Mouse (Mus musculus) CH12.LX (cell line): ENCODE measurements at regions not wholly inside any gene's neighbourhood (a gene's known extent, or its start where the extent isn't known, plus 50 kb on each side); places are given as distances from the start of the nearest gene placed in this dataset.
A peak's percentile ranks its signal among the peaks of the same experiment; 100 is the strongest.

Source experiments
- DNase-seq: peaks from one replicate; pipeline ENCODE4 v3.0.0-alpha.2; 2013; ENCODE audit errors: extremely low read depth
- H3K27ac ChIP-seq: 2 replicates; pipeline ENCODE4 v1.5.1; 2012; ENCODE audit warnings: low read depth, mild to moderate bottlenecking, control low read depth, moderate library complexity; ENCODE audit not compliant: insufficient read depth
- H3K27me3 ChIP-seq: replicated peaks from 2 replicates; pipeline ENCODE3; 2012; ENCODE audit warnings: inconsistent platforms
- H3K36me3 ChIP-seq, 2 experiments: replicated peaks in 1 of 2; 2 replicates each; pipeline versions ENCODE3 to v1.6.1; 2012; ENCODE audit warnings: inconsistent platforms in 1 of 2, low read length in 1 of 2, mild to moderate bottlenecking in 1 of 2, mixed read lengths in 1 of 2, moderate library complexity in 1 of 2; ENCODE audit not compliant: control insufficient read depth in 1 of 2, insufficient read depth in 1 of 2
- H3K4me1 ChIP-seq, 2 experiments: 2 replicates each; pipeline ENCODE4 v1.6.1; 2012; ENCODE audit warnings: inconsistent platforms in 1 of 2, moderate library complexity in 1 of 2; ENCODE audit not compliant: insufficient read depth in 2 of 2, control insufficient read depth in 1 of 2
- H3K4me2 ChIP-seq: 2 replicates; pipeline ENCODE4 v1.6.1; 2012; ENCODE audit warnings: low read depth, mild to moderate bottlenecking, control low read depth; ENCODE audit not compliant: poor library complexity, insufficient read depth, severe bottlenecking
- H3K4me3 ChIP-seq, 3 experiments: fragments of 150-350 bp in 1 of 3; sonication (generic) in 1 of 3; replicated peaks in 1 of 3; 2 replicates each; pipeline versions ENCODE3 to v1.5.1; 2011 to 2012; ENCODE audit warnings: low read depth in 2 of 3, low read length in 2 of 3, mild to moderate bottlenecking in 2 of 3, moderate library complexity in 2 of 3, control low read depth in 1 of 3, improper control_type of control experiment in 1 of 3, inconsistent platforms in 1 of 3, mixed read lengths in 1 of 3; ENCODE audit not compliant: poor library complexity in 1 of 3
- H3K79me2 ChIP-seq: replicated peaks from 2 replicates; pipeline ENCODE4 v1.6.1; 2012; ENCODE audit warnings: mild to moderate bottlenecking, moderate library complexity; ENCODE audit not compliant: control insufficient read depth, poor library complexity, insufficient read depth, severe bottlenecking; ENCODE audit errors: extremely low read depth
- H3K9ac ChIP-seq: 2 replicates; pipeline ENCODE4 v1.6.1; 2012; ENCODE audit warnings: low read depth, mild to moderate bottlenecking, control low read depth, moderate library complexity; ENCODE audit not compliant: insufficient read depth
- H3K9me3 ChIP-seq: replicated peaks from 2 replicates; pipeline ENCODE3; 2012; ENCODE audit warnings: low read length, inconsistent platforms, mixed read lengths
- CHD1 ChIP-seq: IDR thresholded peaks from 2 replicates; pipeline ENCODE4 v1.6.1; 2012; ENCODE audit warnings: low read depth, low read length, improper control_type of control experiment, inconsistent platforms
- CHD2 ChIP-seq: IDR thresholded peaks from 2 replicates; pipeline ENCODE4 v1.6.1; 2011; ENCODE audit warnings: low read length, improper control_type of control experiment
- CTCF ChIP-seq, 2 experiments: IDR thresholded peaks in 1 of 2; conservative IDR thresholded peaks in 1 of 2; 2 replicates each; pipeline ENCODE4 v1.5.1; 2011 to 2012; ENCODE audit warnings: low read depth in 2 of 2, low read length in 2 of 2, improper control_type of control experiment in 1 of 2, inconsistent platforms in 1 of 2, mild to moderate bottlenecking in 1 of 2, moderate library complexity in 1 of 2
- E2F4 ChIP-seq: IDR thresholded peaks from 2 replicates; pipeline ENCODE4 v1.6.1; 2011; ENCODE audit warnings: low read depth, low read length, improper control_type of control experiment; ENCODE audit not compliant: insufficient replicate concordance
- ELF1 ChIP-seq: IDR thresholded peaks from 2 replicates; pipeline ENCODE4 v1.6.1; 2014; ENCODE audit warnings: low read depth, mild to moderate bottlenecking, inconsistent platforms, low read length, improper control_type of control experiment
- EP300 ChIP-seq: IDR thresholded peaks from 2 replicates; pipeline ENCODE4 v1.6.1; 2011; ENCODE audit warnings: low read length, improper control_type of control experiment
- HCFC1 ChIP-seq: IDR thresholded peaks from 2 replicates; pipeline ENCODE4 v1.6.1; 2012; ENCODE audit warnings: low read depth, mild to moderate bottlenecking, inconsistent platforms, low read length, improper control_type of control experiment
- IRF4 ChIP-seq: IDR thresholded peaks from 2 replicates; pipeline ENCODE4 v1.6.1; 2014; ENCODE audit warnings: low read depth, mild to moderate bottlenecking, inconsistent platforms, low read length, improper control_type of control experiment
- JUN ChIP-seq: IDR thresholded peaks from 2 replicates; pipeline ENCODE4 v1.6.1; 2011; ENCODE audit warnings: low read depth, mild to moderate bottlenecking, low read length, improper control_type of control experiment, moderate library complexity; ENCODE audit not compliant: insufficient read depth
- JUND ChIP-seq: conservative IDR thresholded peaks from 2 replicates; pipeline ENCODE4 v1.6.1; 2011; ENCODE audit warnings: low read depth, low read length, improper control_type of control experiment
- KAT2A ChIP-seq: IDR thresholded peaks from 2 replicates; pipeline ENCODE4 v1.6.1; 2012; ENCODE audit warnings: low read length, improper control_type of control experiment, inconsistent platforms; ENCODE audit not compliant: insufficient replicate concordance
- MAFK ChIP-seq: IDR thresholded peaks from 2 replicates; pipeline ENCODE4 v1.6.1; 2011; ENCODE audit warnings: low read length, improper control_type of control experiment; ENCODE audit not compliant: insufficient replicate concordance
- MAX ChIP-seq: IDR thresholded peaks from 2 replicates; pipeline ENCODE4 v1.6.1; 2011; ENCODE audit warnings: low read length, improper control_type of control experiment
- MXI1 ChIP-seq: IDR thresholded peaks from 2 replicates; pipeline ENCODE4 v1.6.1; 2011; ENCODE audit warnings: mild to moderate bottlenecking, low read depth, low read length, improper control_type of control experiment
- MYC ChIP-seq: IDR thresholded peaks from 2 replicates; pipeline ENCODE4 v1.6.1; 2011; ENCODE audit warnings: low read depth, mild to moderate bottlenecking, improper control_type of control experiment, low read length
- NELFE ChIP-seq: IDR thresholded peaks from 2 replicates; pipeline ENCODE4 v1.6.1; 2011; ENCODE audit warnings: low read depth, low read length, improper control_type of control experiment
- NRF1 ChIP-seq: IDR thresholded peaks from 2 replicates; pipeline ENCODE4 v1.6.1; 2014; ENCODE audit warnings: low read depth, mild to moderate bottlenecking, inconsistent platforms, low read length, improper control_type of control experiment, moderate library complexity
- PAX5 ChIP-seq: IDR thresholded peaks from 2 replicates; pipeline ENCODE4 v1.6.1; 2012; ENCODE audit warnings: low read length, inconsistent platforms, mixed read lengths
- POLR2A ChIP-seq: IDR thresholded peaks from 2 replicates; pipeline ENCODE4 v1.6.1; 2011; ENCODE audit warnings: low read depth, mild to moderate bottlenecking, improper control_type of control experiment, low read length
- POLR2AphosphoS2 ChIP-seq: IDR thresholded peaks from 2 replicates; pipeline ENCODE4 v1.6.1; 2011; ENCODE audit warnings: low read depth, low read length, improper control_type of control experiment
- RCOR1 ChIP-seq: conservative IDR thresholded peaks from 2 replicates; pipeline ENCODE4 v1.6.1; 2012; ENCODE audit warnings: low read depth, mild to moderate bottlenecking, inconsistent platforms, low read length, improper control_type of control experiment
- SMC3 ChIP-seq: IDR thresholded peaks from 2 replicates; pipeline ENCODE4 v1.6.1; 2011; ENCODE audit warnings: low read depth, low read length, improper control_type of control experiment
- TBP ChIP-seq: conservative IDR thresholded peaks from 2 replicates; pipeline ENCODE4 v1.6.1; 2011; ENCODE audit warnings: low read depth, low read length, improper control_type of control experiment
- TCF12 ChIP-seq: IDR thresholded peaks from 2 replicates; pipeline ENCODE4 v1.6.1; 2014; ENCODE audit warnings: low read depth, mild to moderate bottlenecking, inconsistent platforms, low read length, improper control_type of control experiment
- ZC3H11A ChIP-seq: IDR thresholded peaks from 2 replicates; pipeline ENCODE4 v1.6.1; 2012; ENCODE audit warnings: low read depth, mild to moderate bottlenecking, inconsistent platforms, low read length, improper control_type of control experiment
- ZMIZ1 ChIP-seq: IDR thresholded peaks from 2 replicates; pipeline ENCODE4 v1.6.1; 2012; ENCODE audit warnings: low read depth, mild to moderate bottlenecking, inconsistent platforms, low read length, improper control_type of control experiment
- dilution Hi-C: fragments of 300-500 bp; cut with MboI; formaldehyde crosslinking; loops from 2 replicates; pipeline ENCODE4 v1.14.3; 2020; ENCODE audit warnings: low sequenced_read_pairs; ENCODE audit not compliant: extremely low pct_unique_long_range_greater_than_20kb, extremely low pct_ligation_motif_present
- in situ Hi-C: fragments of 300-500 bp; cut with MboI; formaldehyde crosslinking; loops from 3 replicates; pipeline ENCODE4 v1.14.3; 2019; ENCODE audit warnings: low sequenced_read_pairs, low pct_ligation_motif_present, low pct_unique_long_range_greater_than_20kb, mixed read lengths

- no peak for TF ChIP-seq NRF1
Observed at GRCm38 (mm10) chr1:157023462-157023861, 84.0 kb upstream of the Ralgps2 start (continued).

- Histone ChIP-seq H3K9me3 (no peaks in the 10 kb centered on the region), H3K79me2 (no peaks in the 10 kb centered on the region), H3K4me3 (no peak overlapping the region), H3K9ac (peak overlapping the region; percentile 72), H3K4me1 (peaks cover 43 to 84% of the 10 kb centered on the region in 2 experiments), H3K27ac (peak overlapping the region; percentile 97), H3K27me3 (no peaks in the 10 kb centered on the region), H3K4me2 (peak overlapping the region; percentile 73), H3K36me3 (no peaks in the 10 kb centered on the region)
- no peak for DNase-seq
- no peak; the same call in 1 of the 2 replicates for TF ChIP-seq MXI1
- TF ChIP-seq CHD2, result no peak
- peak; percentile 19; the same call in 1 of the 2 replicates for TF ChIP-seq MYC
- TF ChIP-seq TBP, result no peak
- no peak for TF ChIP-seq SMC3
- no peak for TF ChIP-seq JUN
- TF ChIP-seq E2F4, result peak; percentile 52; the same call in 1 of the 2 replicates
- TF ChIP-seq POLR2AphosphoS2, result no peak
- no peak for TF ChIP-seq ELF1
- TF ChIP-seq NRF1, result peak; percentile 67
- TF ChIP-seq HCFC1, result no peak
- no peak for TF ChIP-seq MAFK
- TF ChIP-seq TCF12, result peak; percentile 37; the same call in 1 of the 2 replicates
- TF ChIP-seq NELFE, result no peak
- TF ChIP-seq MAX, result no peak; the same call in 1 of the 2 replicates
- no peak for TF ChIP-seq PAX5
- TF ChIP-seq ZMIZ1, result no peak; the same call in 1 of the 2 replicates
- TF ChIP-seq RCOR1, result 0 out of 2 replicates have a peak, but pooled peaks have one; percentile 32
- TF ChIP-seq CHD1, result no peak
- no peak for TF ChIP-seq CTCF (conservative IDR thresholded peaks at IDR 0.05 in 1 of 2, IDR thresholded peaks at IDR 0.05 in 1 of 2; ENCODE audit: low read depth in 2 of 2, low read length in 2 of 2)
- TF ChIP-seq EP300, result no peak; the same call in 1 of the 2 replicates
- no peak for TF ChIP-seq ZC3H11A
- TF ChIP-seq KAT2A, result no peak
- no peak for TF ChIP-seq JUND
- TF ChIP-seq POLR2A, result 0 out of 2 replicates have a peak, but pooled peaks have one; percentile 26
- TF ChIP-seq IRF4, result peak; percentile 43; the same call in 1 of the 2 replicates
- in situ Hi-C loops, result no loop called here
- dilution Hi-C loops, result no loop called here
Observed at GRCm38 (mm10) chr1:157022456-157023435, 83.3 kb upstream of the Ralgps2 start.
